Mouse (Mus musculus) myocyte (in vitro differentiated cells): ENCODE measurements around the gene Rnf149.

Source experiments
- CEBPB ChIP-seq: IDR thresholded peaks from 2 replicates; pipeline ENCODE4 v1.6.1; 2011; ENCODE audit warnings: mild to moderate bottlenecking, moderate library complexity; ENCODE audit not compliant: poor library complexity, insufficient read depth, severe bottlenecking
- E2F4 ChIP-seq: IDR thresholded peaks from one replicate; pipeline ENCODE4 v1.6.1; 2011; ENCODE audit warnings: mild to moderate bottlenecking, control low read depth, moderate library complexity; ENCODE audit not compliant: insufficient read depth
- MAX ChIP-seq: IDR thresholded peaks from one replicate; pipeline ENCODE4 v1.6.1; 2011; ENCODE audit warnings: low read depth, mild to moderate bottlenecking, control low read depth
- MYOD1 ChIP-seq, 3 experiments: IDR thresholded peaks; one replicate each; pipeline ENCODE4 v1.6.1; 2011; ENCODE audit warnings: control low read depth in 2 of 3, low read depth in 2 of 3, mild to moderate bottlenecking in 2 of 3, moderate library complexity in 1 of 3; ENCODE audit not compliant: insufficient read length in 2 of 3, control insufficient read depth in 1 of 3
- MYOG ChIP-seq, 3 experiments: IDR thresholded peaks; one replicate each; pipeline ENCODE4 v1.6.1; 2011; ENCODE audit warnings: control low read depth in 2 of 3, low read depth in 2 of 3, mild to moderate bottlenecking in 2 of 3; ENCODE audit not compliant: insufficient read length in 2 of 3, control insufficient read depth in 1 of 3, insufficient read depth in 1 of 3
- POLR2A ChIP-seq: IDR thresholded peaks from one replicate; pipeline ENCODE4 v1.6.1; 2011; ENCODE audit warnings: low read depth, mild to moderate bottlenecking, control low read depth, moderate library complexity; ENCODE audit not compliant: insufficient read length
- POLR2AphosphoS2 ChIP-seq: IDR thresholded peaks from one replicate; pipeline ENCODE4 v1.6.1; 2011; ENCODE audit warnings: low read depth, control low read depth; ENCODE audit not compliant: insufficient read length
- REST ChIP-seq: IDR thresholded peaks from one replicate; pipeline ENCODE4 v1.6.1; 2011; ENCODE audit warnings: mild to moderate bottlenecking, control low read depth, moderate library complexity; ENCODE audit not compliant: insufficient read depth, insufficient read length
- SRF ChIP-seq: IDR thresholded peaks from one replicate; pipeline ENCODE4 v1.6.1; 2011; ENCODE audit warnings: low read depth; ENCODE audit not compliant: control insufficient read depth, insufficient read length
- TCF12 ChIP-seq: IDR thresholded peaks from one replicate; pipeline ENCODE4 v1.6.1; 2011; ENCODE audit warnings: mild to moderate bottlenecking, control low read depth; ENCODE audit not compliant: poor library complexity, insufficient read depth, severe bottlenecking
- TCF3 ChIP-seq: IDR thresholded peaks from one replicate; pipeline ENCODE4 v1.6.1; 2011; ENCODE audit warnings: low read depth, control low read depth; ENCODE audit not compliant: insufficient read length
- USF1 ChIP-seq: IDR thresholded peaks from one replicate; pipeline ENCODE4 v1.6.1; 2011; ENCODE audit warnings: low read depth, mild to moderate bottlenecking, control low read depth, moderate library complexity

DNA sequence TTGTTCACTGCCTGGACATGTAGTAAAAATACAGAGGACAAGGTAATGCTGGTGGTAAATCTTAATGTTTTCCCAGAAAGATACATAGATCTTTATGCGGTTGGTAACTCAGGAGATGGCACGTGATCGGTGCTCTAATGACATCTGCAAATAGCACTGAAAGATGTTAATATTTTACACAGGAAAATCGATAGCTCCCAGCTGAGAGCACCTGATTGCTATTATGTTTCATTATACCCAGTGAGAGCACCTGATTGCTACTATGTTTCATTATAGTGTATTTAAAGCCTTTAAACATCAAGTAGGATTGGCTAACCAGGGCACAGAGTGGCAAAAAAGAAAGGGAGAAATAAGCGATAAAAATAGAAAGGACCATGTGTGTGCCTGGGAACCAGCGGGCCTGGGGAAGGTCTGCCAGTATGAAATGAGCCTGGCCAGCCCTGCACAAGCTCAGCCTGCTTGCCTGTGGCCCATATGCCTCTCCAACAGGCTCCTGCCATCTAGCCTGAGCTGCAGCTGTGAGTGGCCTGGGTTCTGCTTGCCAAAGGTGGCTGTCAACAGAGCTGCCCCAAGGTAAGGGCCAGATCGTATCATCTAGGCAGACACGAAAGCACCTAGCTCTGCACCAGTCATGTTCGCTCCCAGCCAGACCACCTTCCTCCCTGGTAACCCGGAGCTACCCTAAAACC is 61.8 kb downstream of the Rnf149 start:
- TF ChIP-seq POLR2A = no peak
- TF ChIP-seq USF1 = no peak
- no peak for TF ChIP-seq SRF
- TF ChIP-seq TCF3 = no peak
- TF ChIP-seq POLR2AphosphoS2 = no peak
- no peak for TF ChIP-seq TCF12
- TF ChIP-seq MAX = no peak
- no peak for TF ChIP-seq E2F4
- TF ChIP-seq MYOG (IDR thresholded peaks at IDR 0.05; ENCODE audit: control insufficient read depth in 1 of 3, insufficient read depth in 1 of 3, insufficient read length in 2 of 3, low read depth in 2 of 3) = no peak
- TF ChIP-seq CEBPB = no peak
- no peak for TF ChIP-seq REST
- no peak for TF ChIP-seq MYOD1 (IDR thresholded peaks at IDR 0.05; ENCODE audit: control insufficient read depth in 1 of 3, insufficient read length in 2 of 3, low read depth in 2 of 3)
